Mouse (Mus musculus) layer of hippocampus, postnatal 36 days (tissue): Measurements from ENCODE around the gene Zp2. TPM values are rescaled to one million over a fixed set of nuclear protein-coding genes. Genes with fewer than 3 reads are reported as not detected.
A peak's percentile ranks its signal among the peaks of the same experiment; 100 is the strongest.

Experiments
- DNase-seq, 2 experiments: peaks; one replicate each; pipeline ENCODE4 v3.0.0; 2022
- total RNA-seq, 2 experiments: library from RNA; stranded (reverse); gene quantifications; 2 replicates each; pipeline ENCODE4 v1.2.3; 2021

Zp2 gene
- total RNA-seq, 2 experiments from 2014 or later = not detected

DNA sequence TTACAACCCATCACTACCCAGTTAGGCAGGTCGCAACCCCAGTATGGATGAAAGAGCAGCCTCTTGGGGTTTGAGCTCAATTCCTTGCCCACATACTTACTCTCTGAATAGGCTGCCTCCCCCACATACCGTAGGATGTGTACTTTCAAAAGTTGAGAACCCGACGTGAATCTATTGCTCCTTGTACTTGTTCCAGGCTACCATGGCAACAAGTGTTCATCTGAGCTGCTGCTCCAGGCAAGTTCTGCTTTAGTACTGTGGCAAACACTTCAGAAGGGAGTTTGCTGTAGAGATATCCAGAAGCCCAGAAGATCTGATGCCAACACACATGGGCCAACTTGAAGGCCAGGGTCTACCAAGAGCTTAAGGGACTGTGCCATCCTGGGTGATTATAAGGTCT is 16.1 kb downstream of the Zp2 start:
- DNase-seq = peak; percentile 18 to 44

DNA sequence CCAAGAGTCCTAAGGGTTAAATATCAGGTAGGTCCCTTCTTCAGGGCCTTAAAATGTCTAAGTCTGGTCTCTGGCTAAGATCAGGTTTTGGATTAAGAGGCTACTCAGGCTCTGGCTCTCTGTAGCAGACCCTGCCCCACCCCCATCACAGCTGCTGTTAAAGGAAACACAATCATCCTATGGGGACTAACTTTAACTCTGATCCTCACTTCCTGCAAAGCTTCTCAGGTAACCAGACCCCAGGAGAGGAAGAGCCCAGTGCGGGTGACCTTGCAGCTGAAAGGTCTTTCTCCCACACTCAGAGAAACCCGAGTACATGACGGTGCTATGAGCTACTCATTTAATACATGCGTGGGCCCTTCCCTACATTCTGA is 17.4 kb downstream of the Zp2 start:
- DNase-seq = no peak

DNA sequence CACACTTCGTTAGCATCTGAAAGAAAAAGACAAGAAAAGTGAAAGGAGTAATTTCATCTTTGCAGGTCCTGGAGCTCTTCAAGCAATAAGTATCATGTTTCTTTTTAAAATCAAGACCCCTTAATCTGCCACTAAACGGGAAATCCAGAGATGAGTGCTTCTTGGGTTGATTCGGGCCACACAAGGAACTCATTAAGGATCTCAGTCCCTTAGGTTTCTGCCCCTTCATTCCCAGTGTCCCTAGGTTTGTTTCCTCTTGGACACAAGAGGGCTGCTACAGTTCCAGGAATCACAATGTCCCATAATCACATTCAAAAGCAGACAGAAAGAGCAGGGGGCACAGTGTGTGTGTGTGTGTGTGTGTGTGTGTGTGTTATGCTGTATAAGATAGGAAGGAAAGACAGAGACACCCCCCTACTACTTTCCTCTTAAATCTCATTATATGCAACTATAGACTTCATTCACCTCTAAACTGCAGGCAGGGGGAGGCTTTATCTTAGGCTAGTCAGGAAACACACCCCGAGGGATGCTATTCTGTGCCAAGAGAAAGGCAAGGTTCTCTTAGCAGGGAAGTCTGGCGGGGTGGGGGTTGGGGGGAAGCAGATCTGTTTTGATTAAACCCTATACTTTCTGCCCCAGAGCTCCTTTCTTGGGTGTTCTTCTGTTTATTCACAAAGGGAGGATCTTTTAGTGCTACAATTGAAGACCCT is 18.0 kb downstream of the Zp2 start:
- no peak for DNase-seq

- peak; percentile 71 to 82 for DNase-seq
Measured at GRCm38 (mm10) chr7:120124844-120125243, 20.2 kb downstream of the Zp2 start.

- DNase-seq = no peak
Measured at GRCm38 (mm10) chr7:120123776-120124175, 21.3 kb downstream of the Zp2 start.

- no peak for DNase-seq
Measured at GRCm38 (mm10) chr7:120117529-120117928, 27.6 kb downstream of the Zp2 start.

- DNase-seq = no peak
Measured at GRCm38 (mm10) chr7:120116976-120117375, 28.1 kb downstream of the Zp2 start.

- DNase-seq = no peak
Measured at GRCm38 (mm10) chr7:120109676-120110075, 35.4 kb downstream of the Zp2 start.

GRCm38 (mm10) chr7:120106356-120106755 is 38.7 kb downstream of the Zp2 start:
- no peak for DNase-seq

- no peak for DNase-seq
Measured at GRCm38 (mm10) chr7:120104975-120105374, 40.1 kb downstream of the Zp2 start.

- DNase-seq = no peak
Measured at GRCm38 (mm10) chr7:120103019-120103567, 42.0 kb downstream of the Zp2 start.

- DNase-seq = peak; percentile 59 to 65
Measured at GRCm38 (mm10) chr7:120102164-120102972, 42.7 kb downstream of the Zp2 start, which contains the start of gene Tmem159. Tmem159 (plus strand) TSS chr7:120102353.

DNA sequence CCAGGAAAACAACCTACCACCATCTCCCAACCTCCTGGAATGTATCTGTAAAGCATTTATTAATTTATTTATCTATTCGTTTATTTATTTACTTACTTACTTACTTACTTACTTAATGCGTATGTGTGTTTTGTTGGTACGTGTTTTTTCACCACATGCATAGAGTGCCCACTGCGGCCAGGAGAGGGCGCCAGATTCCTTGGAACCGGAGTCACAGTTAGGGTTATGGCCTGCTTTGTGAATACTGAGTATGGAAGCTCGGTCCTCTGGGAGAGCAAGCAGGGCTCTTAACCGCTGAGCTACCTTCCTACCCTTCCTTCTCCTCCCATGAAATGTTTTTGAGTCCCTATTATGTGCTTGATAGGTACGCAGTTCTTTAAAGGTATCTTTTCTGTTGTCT is 46.7 kb downstream of the Zp2 start:
- peak; percentile 39 to 60 for DNase-seq

- peak; percentile 45 to 66 for DNase-seq
Measured at GRCm38 (mm10) chr7:120097845-120098244, 47.2 kb downstream of the Zp2 start.

GRCm38 (mm10) chr7:120095180-120095579 is 49.9 kb downstream of the Zp2 start, which contains the start of gene Dnah3:
Dnah3 (minus strand) TSS chr7:120095280.
- no peak for DNase-seq

DNA sequence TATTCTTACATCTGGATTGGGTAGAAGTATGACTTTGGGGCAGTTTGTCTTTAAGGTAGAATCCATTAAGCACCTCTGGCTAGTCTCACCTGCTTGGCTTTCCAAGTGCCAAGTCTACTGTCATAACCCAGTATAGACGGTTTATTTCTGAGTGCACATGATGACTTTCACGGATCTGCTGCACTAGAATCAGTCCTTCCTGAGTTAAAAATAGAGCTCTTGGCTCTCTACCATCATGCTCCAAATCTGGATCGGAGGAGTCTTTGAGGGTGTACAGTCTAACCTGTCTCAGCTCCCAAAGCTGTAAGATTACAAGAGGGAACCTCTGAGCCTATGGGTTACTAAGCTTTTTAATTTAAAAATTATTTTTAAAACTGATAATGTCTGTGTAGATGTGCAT is 50.9 kb downstream of the Zp2 start:
- DNase-seq = no peak

- no peak for DNase-seq
Measured at GRCm38 (mm10) chr7:120093033-120093432, 52.1 kb downstream of the Zp2 start.

DNA sequence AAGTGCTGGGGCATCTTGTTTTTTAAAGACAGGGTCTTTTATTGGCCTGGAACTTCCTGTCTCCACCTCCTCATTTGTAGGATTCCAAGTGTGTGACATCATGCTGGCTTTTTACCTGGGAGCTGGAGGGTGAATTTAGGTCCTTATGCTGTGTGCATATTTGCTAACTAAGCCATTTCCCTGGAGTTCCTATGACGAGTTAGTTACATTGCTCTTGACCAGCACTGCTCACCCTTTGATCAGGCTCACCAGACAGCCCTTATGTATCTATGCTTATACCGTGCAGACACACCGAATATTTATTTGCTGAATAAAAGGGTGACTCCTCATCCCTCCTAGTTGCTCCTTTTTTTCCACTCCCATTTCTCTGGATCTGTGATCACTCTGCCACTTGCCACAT is 64.9 kb downstream of the Zp2 start:
- DNase-seq = no peak

Other genes with a start within 250 kb of the Zp2 start
- gene Lyrm1, start 249.4 kb downstream of the Zp2 start, total RNA-seq = 10 to 100 TPM; 11.5 to 12.6 TPM
- gene Dcun1d3, start 249.0 kb downstream of the Zp2 start, total RNA-seq = 10 to 100 TPM; 25.7 to 31.1 TPM
- under 1 TPM; 0.07 to 0.46 TPM for gene Dnah3, start 50.0 kb downstream of the Zp2 start, total RNA-seq
- 10 to 100 TPM; 11.2 to 11.9 TPM for gene Tmem159, start 42.9 kb downstream of the Zp2 start, total RNA-seq
- gene Anks4b, start 28.6 kb upstream of the Zp2 start, total RNA-seq = under 1 TPM; 0.30 to 0.45 TPM
- gene Crym, start 56.8 kb upstream of the Zp2 start, total RNA-seq = 100 to 1,000 TPM; 243 to 266 TPM
- gene Abca14, start 58.7 kb upstream of the Zp2 start, total RNA-seq = not detected
- gene Abca15, start 183.4 kb upstream of the Zp2 start, total RNA-seq = not detected